Mouse (Mus musculus) ovary, adult 2 months (tissue): ENCODE measurements around the gene Tmem106a. TPM values are rescaled to one million over a fixed set of nuclear protein-coding genes. Genes with fewer than 3 reads are reported as not detected.

ENCODE experiments used
- polyA plus RNA-seq: library from polyadenylated mRNA; depleted of rRNA; stranded (reverse); fragments of >200 nt; gene quantifications from 2 replicates; pipeline ENCODE4 v1.2.3, GENCODE M21; 2012; rRNA removed

Gene Tmem106a
- polyA plus RNA-seq: 22.4 and 28.1 TPM in 2 replicates

GRCm38 (mm10) chr11:101582054-101583035 is at the start of gene Tmem106a:
Gene Tmem106a (plus strand): TSS chr11:101582242.

GRCm38 (mm10) chr11:101551751-101552475 is 30.1 kb upstream of the Tmem106a start, which contains the start of the genes Brca1 and Nbr1:
Gene Brca1 (minus strand): TSS chr11:101551955.
Gene Nbr1 (plus strand): TSS chr11:101552149.

DNA sequence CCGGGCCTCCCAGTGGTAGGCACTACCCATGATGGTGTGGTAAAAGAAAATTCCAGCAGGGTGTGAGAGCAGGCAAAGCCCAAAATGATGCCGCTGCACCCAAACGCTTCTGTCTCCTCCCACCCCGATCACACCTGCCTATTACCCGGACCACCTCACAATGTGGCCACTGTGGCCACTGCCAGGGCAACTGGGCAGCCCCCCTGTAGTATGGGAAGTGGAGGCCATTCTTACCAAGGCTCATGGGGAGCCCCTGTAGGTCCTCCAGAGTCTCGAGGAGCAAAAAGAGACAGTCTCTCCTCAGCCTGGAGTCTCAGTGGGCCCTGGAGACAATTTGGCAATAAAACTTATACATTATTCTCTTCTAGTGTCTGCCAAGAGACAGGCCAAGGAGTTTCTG is 17.1 kb downstream of the Tmem106a start, which contains the start of gene Gm11634:
Gm11634 (minus strand) TSS at position 101 of the 400 bp plus-strand sequence.

GRCm38 (mm10) chr11:101626995-101627856 is 45.2 kb downstream of the Tmem106a start, which contains the start of gene Rdm1:
Gene Rdm1 (plus strand): TSS chr11:101627195.

Other genes starting within 250 kb of the Tmem106a start
- gene G6pc, start 214.7 kb upstream of the Tmem106a start, polyA plus RNA-seq: 0.10 and 0.18 TPM in 2 replicates
- 29.9 and 36.8 TPM in 2 replicates for gene Aarsd1, start 164.6 kb upstream of the Tmem106a start, polyA plus RNA-seq
- gene Gm27029, start 157.4 kb upstream of the Tmem106a start, polyA plus RNA-seq: 0.37 and 0.47 TPM in 2 replicates
- gene Rundc1, start 157.2 kb upstream of the Tmem106a start, polyA plus RNA-seq: 29.4 TPM in 2 replicates
- 3.0 and 3.7 TPM in 2 replicates for gene Ptges3l, start 156.9 kb upstream of the Tmem106a start, polyA plus RNA-seq
- gene Rpl27, start 139.9 kb upstream of the Tmem106a start, polyA plus RNA-seq: 502 and 570 TPM in 2 replicates
- 34.0 and 41.4 TPM in 2 replicates for gene Ifi35, start 133.8 kb upstream of the Tmem106a start, polyA plus RNA-seq
- 51.3 and 74.9 TPM in 2 replicates for gene Rnd2, start 117.2 kb upstream of the Tmem106a start, polyA plus RNA-seq
- 177 and 199 TPM in 2 replicates for gene Vat1, start 116.0 kb upstream of the Tmem106a start, polyA plus RNA-seq
- 1.8 and 2.1 TPM in 2 replicates for gene Brca1, start 30.3 kb upstream of the Tmem106a start, polyA plus RNA-seq
- 125 and 130 TPM in 2 replicates for gene Nbr1, start 30.1 kb upstream of the Tmem106a start, polyA plus RNA-seq
- not detected in 2 replicates for gene Gm11634, start 17.0 kb downstream of the Tmem106a start, polyA plus RNA-seq
- 23.0 and 23.3 TPM in 2 replicates for gene Rdm1, start 45.0 kb downstream of the Tmem106a start, polyA plus RNA-seq
- gene Arl4d, start 83.3 kb downstream of the Tmem106a start, polyA plus RNA-seq: 19.7 and 24.1 TPM in 2 replicates
- 11.8 and 13.4 TPM in 2 replicates for gene Dhx8, start 150.7 kb downstream of the Tmem106a start, polyA plus RNA-seq
- 2.4 and 2.6 TPM in 2 replicates for gene Etv4, start 203.1 kb downstream of the Tmem106a start, polyA plus RNA-seq